Mouse (Mus musculus): ENCODE measurements around the gene 4932438A13Rik. TPM values are rescaled to one million over a fixed set of nuclear protein-coding genes. Genes with fewer than 3 reads are reported as not detected.
A peak's percentile ranks its signal among the peaks of the same experiment; 100 is the strongest.

The 4932438A13Rik gene
- total RNA-seq (2014; rRNA removed) = 37.9 and 39.9 TPM in 2 replicates
- 5.9 TPM in 2 replicates for polyA plus RNA-seq (2012; rRNA removed)

DNA sequence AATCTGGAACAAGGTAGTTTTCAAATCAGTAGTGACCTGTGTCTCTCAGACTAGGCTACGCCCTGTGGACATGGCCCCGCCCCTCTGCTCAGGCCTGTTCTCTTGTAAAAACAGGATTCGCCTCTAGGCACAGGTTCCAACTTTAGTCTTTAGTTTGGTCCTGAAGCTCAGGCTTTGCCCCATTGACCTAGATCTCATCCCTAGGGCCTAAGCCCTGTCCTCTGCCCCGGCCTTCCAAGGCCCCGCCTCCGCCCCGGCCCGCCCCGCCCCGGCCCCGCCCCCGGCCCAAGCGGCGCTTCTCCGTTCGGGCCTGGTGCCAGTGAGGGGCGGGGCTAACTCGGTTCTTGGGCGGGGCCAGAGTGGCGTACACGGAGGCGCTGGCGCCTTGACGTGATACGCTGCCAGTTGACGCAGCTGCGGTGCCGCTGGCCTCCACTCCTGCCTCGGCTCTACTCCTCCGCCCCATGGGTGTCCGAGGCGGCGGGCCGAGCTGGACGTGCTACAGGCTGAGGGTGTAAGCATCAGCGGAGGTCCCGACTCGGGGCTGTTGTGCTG lies at the start of gene 4932438A13Rik:
TSS of gene 4932438A13Rik (plus strand) at position 384 of the 555 bp plus-strand sequence.
- peak; percentile 98 for DNase-seq (ENCODE audit: extremely low read depth, low read depth, low spot score)
- no peaks in the 10 kb centered on the region for H3K27me3 ChIP-seq (ENCODE audit: control insufficient read depth, insufficient read depth, low read length)
- WGBS = 3% methylated on average over 37 of the region's 38 CpGs

DNA sequence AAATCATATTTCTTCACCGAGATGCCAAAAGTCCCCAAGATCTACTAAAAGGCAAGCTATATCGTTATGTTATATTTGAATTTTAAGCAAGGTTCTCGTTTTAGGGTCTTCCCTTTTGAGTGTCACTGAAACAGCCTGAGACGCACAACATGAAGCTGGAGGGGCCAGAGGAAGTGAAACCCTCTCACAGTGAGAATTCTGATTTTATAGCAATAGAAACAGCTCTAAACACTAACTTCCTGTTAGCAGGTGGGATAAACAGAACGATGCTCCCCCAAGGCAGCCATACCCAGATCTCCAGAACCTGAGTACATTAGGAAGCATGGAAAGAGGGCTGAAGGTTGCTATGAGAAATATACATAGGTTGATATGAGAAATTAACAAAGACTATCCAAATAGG lies 46.3 kb upstream of the 4932438A13Rik start:
- Histone ChIP-seq H3K4me3 (ENCODE audit: insufficient read depth, low read depth, low read length) (no peak overlapping the region), H3K9ac (ENCODE audit: low read depth, low read length) (no peak overlapping the region), H3K27me3 (ENCODE audit: control insufficient read depth, insufficient read depth, low read length) (no peaks in the 10 kb centered on the region), H3K79me2 (ENCODE audit: control insufficient read depth, insufficient read depth, low read length) (no peaks in the 10 kb centered on the region), H3K27ac (replicated peaks; ENCODE audit: insufficient read depth, low read depth, low read length) (no peak overlapping the region), H3K4me1 (ENCODE audit: control insufficient read depth, insufficient read depth, low read length) (no peaks in the 10 kb centered on the region), H3K36me3 (ENCODE audit: control insufficient read depth, insufficient read depth, low read length) (no peaks in the 10 kb centered on the region)
- TF ChIP-seq CTCF (IDR thresholded peaks at IDR 0.05; ENCODE audit: low read depth, low read length) = no peak
- no peak for TF ChIP-seq POLR2A (IDR thresholded peaks at IDR 0.05; ENCODE audit: extremely low read depth, insufficient read depth, low read length)
- WGBS = 83% methylated on average over 5 of the region's 5 CpGs
- no peak for DNase-seq (ENCODE audit: extremely low read depth, low read depth, low spot score)

More for the DNA sequence above, at the start of gene 4932438A13Rik:
- peaks cover 4% of the 10 kb centered on the region; the same call in 1 of the 2 replicates for H3K79me2 ChIP-seq (ENCODE audit: control insufficient read depth, insufficient read depth, low read length)
- peak within 1 kb of the TSS; percentile 70 for H3K27ac ChIP-seq (replicated peaks; ENCODE audit: insufficient read depth, low read depth, low read length)
- peaks cover 18% of the 10 kb centered on the region for H3K36me3 ChIP-seq (ENCODE audit: control insufficient read depth, insufficient read depth, low read length)
- H3K4me3 ChIP-seq (ENCODE audit: insufficient read depth, low read depth, low read length) = peak within 1 kb of the TSS; percentile 64
- peak within 1 kb of the TSS; percentile 78 for H3K9ac ChIP-seq (ENCODE audit: low read depth, low read length)
- peaks cover 7% of the 10 kb centered on the region for H3K4me1 ChIP-seq (ENCODE audit: control insufficient read depth, insufficient read depth, low read length)
- peak; percentile 91 for TF ChIP-seq POLR2A (IDR thresholded peaks at IDR 0.05; ENCODE audit: extremely low read depth, insufficient read depth, low read length)
- 0 out of 2 replicates have a peak, but pooled peaks have one; percentile 8 for TF ChIP-seq CTCF (IDR thresholded peaks at IDR 0.05; ENCODE audit: low read depth, low read length)

DNA sequence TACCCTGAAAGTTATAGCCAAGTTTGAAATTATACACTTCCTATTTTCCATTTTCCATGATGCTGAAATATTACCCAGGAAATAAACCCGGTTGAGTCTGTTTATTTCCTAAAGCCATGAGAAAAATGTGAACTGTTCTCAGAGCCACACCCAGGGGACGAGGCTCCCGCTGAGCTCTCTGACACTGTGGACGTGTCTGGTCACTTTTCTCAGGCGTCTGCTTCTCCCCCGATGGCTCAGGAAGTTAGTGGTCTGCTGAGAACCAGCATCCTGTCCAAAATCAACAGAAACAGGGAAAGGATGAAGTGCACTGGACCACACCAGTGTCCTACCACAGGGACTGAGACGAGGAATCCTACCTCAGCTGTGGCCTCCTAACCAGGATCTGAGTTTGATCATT lies 43.5 kb upstream of the 4932438A13Rik start:
- Histone ChIP-seq H3K27me3 (ENCODE audit: control insufficient read depth, insufficient read depth, low read length) (no peaks in the 10 kb centered on the region), H3K27ac (replicated peaks; ENCODE audit: insufficient read depth, low read depth, low read length) (no peak overlapping the region), H3K79me2 (ENCODE audit: control insufficient read depth, insufficient read depth, low read length) (no peaks in the 10 kb centered on the region), H3K4me1 (ENCODE audit: control insufficient read depth, insufficient read depth, low read length) (no peaks in the 10 kb centered on the region), H3K4me3 (ENCODE audit: insufficient read depth, low read depth, low read length) (no peak overlapping the region), H3K36me3 (ENCODE audit: control insufficient read depth, insufficient read depth, low read length) (no peaks in the 10 kb centered on the region), H3K9ac (ENCODE audit: low read depth, low read length) (no peak overlapping the region)
- DNase-seq (ENCODE audit: extremely low read depth, low read depth, low spot score) = no peak
- 63% methylated on average over 7 of the region's 7 CpGs for WGBS
- no peak for TF ChIP-seq CTCF (IDR thresholded peaks at IDR 0.05; ENCODE audit: low read depth, low read length)
- TF ChIP-seq POLR2A (IDR thresholded peaks at IDR 0.05; ENCODE audit: extremely low read depth, insufficient read depth, low read length) = no peak

GRCm38 (mm10) chr3:36821037-36821436 lies 41.9 kb upstream of the 4932438A13Rik start:
- H3K4me3 ChIP-seq (ENCODE audit: insufficient read depth, low read depth, low read length) = no peak overlapping the region
- H3K27me3 ChIP-seq (ENCODE audit: control insufficient read depth, insufficient read depth, low read length) = no peaks in the 10 kb centered on the region
- H3K36me3 ChIP-seq (ENCODE audit: control insufficient read depth, insufficient read depth, low read length) = no peaks in the 10 kb centered on the region
- H3K27ac ChIP-seq (replicated peaks; ENCODE audit: insufficient read depth, low read depth, low read length) = no peak overlapping the region
- WGBS = 86% methylated on average over 9 of the region's 9 CpGs
- DNase-seq (ENCODE audit: extremely low read depth, low read depth, low spot score) = no peak
- H3K79me2 ChIP-seq (ENCODE audit: control insufficient read depth, insufficient read depth, low read length) = no peaks in the 10 kb centered on the region
- TF ChIP-seq CTCF (IDR thresholded peaks at IDR 0.05; ENCODE audit: low read depth, low read length) (no peak), POLR2A (IDR thresholded peaks at IDR 0.05; ENCODE audit: extremely low read depth, insufficient read depth, low read length) (no peak)
- no peaks in the 10 kb centered on the region for H3K4me1 ChIP-seq (ENCODE audit: control insufficient read depth, insufficient read depth, low read length)
- no peak overlapping the region for H3K9ac ChIP-seq (ENCODE audit: low read depth, low read length)

DNA sequence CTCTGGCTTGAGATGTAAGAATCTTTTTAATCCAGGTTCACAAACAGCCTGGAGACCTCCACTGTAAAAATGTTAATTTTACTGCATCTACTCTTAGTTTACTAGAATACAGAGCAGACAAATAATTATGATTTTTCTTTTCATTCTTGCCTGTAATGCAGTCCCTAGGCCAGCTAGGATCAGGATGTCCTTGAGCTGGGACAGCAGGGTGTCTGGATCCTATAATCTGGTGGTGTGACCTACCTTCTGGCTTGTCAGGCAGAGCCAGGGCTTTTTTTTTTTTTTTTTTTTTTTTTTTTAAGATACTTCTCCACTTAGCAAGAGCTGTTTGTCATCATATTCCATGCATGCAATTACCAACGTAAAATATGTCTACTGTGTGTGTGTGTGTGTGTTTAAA lies 37.8 kb upstream of the 4932438A13Rik start:
- Histone ChIP-seq H3K27me3 (ENCODE audit: control insufficient read depth, insufficient read depth, low read length) (no peaks in the 10 kb centered on the region), H3K4me3 (ENCODE audit: insufficient read depth, low read depth, low read length) (no peak overlapping the region), H3K79me2 (ENCODE audit: control insufficient read depth, insufficient read depth, low read length) (no peaks in the 10 kb centered on the region), H3K36me3 (ENCODE audit: control insufficient read depth, insufficient read depth, low read length) (no peaks in the 10 kb centered on the region), H3K4me1 (ENCODE audit: control insufficient read depth, insufficient read depth, low read length) (no peaks in the 10 kb centered on the region), H3K27ac (replicated peaks; ENCODE audit: insufficient read depth, low read depth, low read length) (no peak overlapping the region), H3K9ac (ENCODE audit: low read depth, low read length) (no peak overlapping the region)
- no peak for DNase-seq (ENCODE audit: extremely low read depth, low read depth, low spot score)
- TF ChIP-seq POLR2A (IDR thresholded peaks at IDR 0.05; ENCODE audit: extremely low read depth, insufficient read depth, low read length) = no peak
- no peak for TF ChIP-seq CTCF (IDR thresholded peaks at IDR 0.05; ENCODE audit: low read depth, low read length)
- WGBS = 71% methylated on average over 1 of the region's 1 CpGs

GRCm38 (mm10) chr3:36825554-36825953 lies 37.4 kb upstream of the 4932438A13Rik start:
- Histone ChIP-seq H3K4me1 (ENCODE audit: control insufficient read depth, insufficient read depth, low read length) (no peaks in the 10 kb centered on the region), H3K9ac (ENCODE audit: low read depth, low read length) (no peak overlapping the region), H3K4me3 (ENCODE audit: insufficient read depth, low read depth, low read length) (no peak overlapping the region), H3K27ac (replicated peaks; ENCODE audit: insufficient read depth, low read depth, low read length) (no peak overlapping the region), H3K36me3 (ENCODE audit: control insufficient read depth, insufficient read depth, low read length) (no peaks in the 10 kb centered on the region), H3K27me3 (ENCODE audit: control insufficient read depth, insufficient read depth, low read length) (no peaks in the 10 kb centered on the region), H3K79me2 (ENCODE audit: control insufficient read depth, insufficient read depth, low read length) (no peaks in the 10 kb centered on the region)
- TF ChIP-seq CTCF (IDR thresholded peaks at IDR 0.05; ENCODE audit: low read depth, low read length) (no peak), POLR2A (IDR thresholded peaks at IDR 0.05; ENCODE audit: extremely low read depth, insufficient read depth, low read length) (no peak)
- 86% methylated on average over 4 of the region's 4 CpGs for WGBS
- no peak for DNase-seq (ENCODE audit: extremely low read depth, low read depth, low spot score)

All from liver, adult 2 months (tissue).